Mouse (Mus musculus): ENCODE measurements around the gene Vmn2r90. TPM values are rescaled to one million over a fixed set of nuclear protein-coding genes. Genes with fewer than 3 reads are reported as not detected.

The Vmn2r90 gene
- 0.19 TPM for polyA plus RNA-seq (2015; fragmentation: Illumina TruSeq; extraction: RNeasy Lipid Tissue Mini Kit (QIAGEN cat#74804); ENCODE audit: insufficient read depth, low replicate concordance)

GRCm38 (mm10) chr17:17703447-17703846 is at the start of gene Vmn2r90:
Vmn2r90 (plus strand) TSS chr17:17703747.

Other genes with a start within 250 kb of the Vmn2r90 start
- 94.8 TPM for gene Lnpep, start 78.7 kb upstream of the Vmn2r90 start, polyA plus RNA-seq (2015; fragmentation: Illumina TruSeq; extraction: RNeasy Lipid Tissue Mini Kit (QIAGEN cat#74804); ENCODE audit: insufficient read depth, low replicate concordance)
- gene Spaca6, start 123.4 kb downstream of the Vmn2r90 start, polyA plus RNA-seq (2015; fragmentation: Illumina TruSeq; extraction: RNeasy Lipid Tissue Mini Kit (QIAGEN cat#74804); ENCODE audit: insufficient read depth, low replicate concordance), result 22.7 TPM
- not detected for gene Has1, start 151.5 kb downstream of the Vmn2r90 start, polyA plus RNA-seq (2015; fragmentation: Illumina TruSeq; extraction: RNeasy Lipid Tissue Mini Kit (QIAGEN cat#74804); ENCODE audit: insufficient read depth, low replicate concordance)
- gene Fpr1, start 180.2 kb downstream of the Vmn2r90 start, polyA plus RNA-seq (2015; fragmentation: Illumina TruSeq; extraction: RNeasy Lipid Tissue Mini Kit (QIAGEN cat#74804); ENCODE audit: insufficient read depth, low replicate concordance), result 20.3 TPM
- 15.3 TPM for gene Fpr2, start 184.1 kb downstream of the Vmn2r90 start, polyA plus RNA-seq (2015; fragmentation: Illumina TruSeq; extraction: RNeasy Lipid Tissue Mini Kit (QIAGEN cat#74804); ENCODE audit: insufficient read depth, low replicate concordance)
- gene Fpr3, start 184.1 kb downstream of the Vmn2r90 start, polyA plus RNA-seq (2015; fragmentation: Illumina TruSeq; extraction: RNeasy Lipid Tissue Mini Kit (QIAGEN cat#74804); ENCODE audit: insufficient read depth, low replicate concordance), result not detected